ENCODE assay signal across 21 mouse cellular contexts in genomic region chr1:117490176-117490575, GRCm38 (mm10).
A peak's percentile ranks its signal among the peaks of the same experiment; 100 is the strongest.
DNase-seq lines count a peak whose midpoint lies in the region; TF ChIP-seq lines count a peak whose summit lies in the region.
"Had no signal": no experiment of that assay in that cellular context is flagged by ENCODE, and none has a peak within 500 bp of the region (broad histone marks: within the 10 kb centered on the region; RNA-seq: fewer than 3 reads in every experiment).

No protein-coding gene starts in this region.

- TF ChIP-seq CTCF in kidney, adult 2 months (conservative IDR thresholded peaks at IDR 0.05; ENCODE audit: insufficient read depth, insufficient read length, low read depth, low read length): no peak

- H3K36me3 ChIP-seq in kidney, adult 2 months (ENCODE audit: control insufficient read depth, insufficient read depth, low read length): no peaks in the 10 kb centered on the region
- H3K36me3 ChIP-seq: embryonic facial prominence, embryonic 15.5 days; forebrain, embryonic 10.5 days; G1E; heart, embryonic 10.5 days; hindbrain, embryonic 13.5 days had no signal

- no peak for TF ChIP-seq POLR2A in kidney, adult 2 months (IDR thresholded peaks at IDR 0.05; ENCODE audit: low read depth, low read length)

- no peaks in the 10 kb centered on the region for H3K27me3 ChIP-seq in kidney, adult 2 months (replicated peaks; ENCODE audit: control insufficient read depth, insufficient read depth, low read length)
- H3K27me3 ChIP-seq: embryonic facial prominence, embryonic 15.5 days; hindbrain, embryonic 13.5 days had no signal

- H3K4me3 ChIP-seq in kidney, adult 2 months (ENCODE audit: insufficient read depth, low read depth, low read length): no peak overlapping the region
- H3K4me3 ChIP-seq: embryonic facial prominence, embryonic 15.5 days; erythroblast, embryonic 14.5 days; forebrain, embryonic 10.5 days; heart, embryonic 10.5 days; hindbrain, embryonic 13.5 days had no signal

- WGBS in kidney, adult 2 months: 38% methylated on average over 3 of the region's 3 CpGs

- peak; percentile 62 for DNase-seq in kidney, adult 2 months
- peak; percentile 38 for DNase-seq in kidney, adult 9 months
- peak; percentile 24 for DNase-seq in kidney, postnatal 10 days
- DNase-seq in kidney, postnatal 4 days: peak; percentile 2 to 18
- DNase-seq in lung, postnatal 14 days: no peak
- DNase-seq in spleen, adult 12 weeks (ENCODE audit: low spot score): no peak
- no peak for DNase-seq in retina, postnatal 1 day
- DNase-seq: adrenal gland, adult 8-10 months; adrenal gland, postnatal 36 days; cerebellum, adult 2 months; cerebellum, postnatal 10 days; embryo, embryonic 11 days; gastrocnemius, postnatal 10 days; heart, adult 18-20 months; heart, postnatal 10 days had no signal

- H3K27ac ChIP-seq in kidney, adult 2 months (ENCODE audit: insufficient read depth, low read depth, low read length): peak overlapping the region; percentile 92
- H3K27ac ChIP-seq: embryonic facial prominence, embryonic 15.5 days; forebrain, embryonic 10.5 days; heart, embryonic 10.5 days; hindbrain, embryonic 13.5 days had no signal

- H3K4me1 ChIP-seq in kidney, adult 2 months (ENCODE audit: control insufficient read depth, insufficient read depth, low read length): peaks cover 3% of the 10 kb centered on the region; the same call in 1 of the 2 replicates
- H3K4me1 ChIP-seq: embryonic facial prominence, embryonic 15.5 days; forebrain, embryonic 10.5 days; heart, embryonic 10.5 days; hindbrain, embryonic 13.5 days had no signal

Comparison
In these comparisons a context has a peak if more than half of its experiments do, and no peak if none do; other contexts are left out.
1. DNase-seq: peak in kidney, adult 2 months (single experiment), kidney, adult 9 months (single experiment), kidney, postnatal 10 days (single experiment) and kidney, postnatal 4 days (2 of 2); none in lung, postnatal 14 days (single experiment), spleen, adult 12 weeks (single experiment) and retina, postnatal 1 day (single experiment).